Mouse (Mus musculus) cerebellum, adult 8-10 months (tissue): ENCODE measurements around the gene Olfr371.

ENCODE experiments used
- DNase-seq: peaks from one replicate; pipeline ENCODE4 v3.0.0; 2022

Gene Olfr371

GRCm38 (mm10) chr8:85225688-85226087, at the start of gene Olfr371:
Olfr371 (plus strand) TSS chr8:85225988.
- no peak for DNase-seq

- no peak for DNase-seq
Measured at GRCm38 (mm10) chr8:85192346-85192745, 33.4 kb upstream of the Olfr371 start.

GRCm38 (mm10) chr8:85220220-85220619, 5.6 kb upstream of the Olfr371 start:
- no peak for DNase-seq

GRCm38 (mm10) chr8:85220992-85221391, 4.8 kb upstream of the Olfr371 start:
- no peak for DNase-seq

- no peak for DNase-seq
Measured at GRCm38 (mm10) chr8:85227297-85227696, 1.5 kb downstream of the Olfr371 start.
